Mouse (Mus musculus) myocyte (in vitro differentiated cells): ENCODE data around the gene Itga4. TPM values are rescaled to one million over a fixed set of nuclear protein-coding genes. Genes with fewer than 3 reads are reported as not detected.

Source experiments
- H3K27me3 ChIP-seq: one replicate; pipeline ENCODE4 v1.6.1; 2011; ENCODE audit not compliant: control insufficient read depth, insufficient read depth, insufficient read length
- H3K36me3 ChIP-seq: one replicate; pipeline ENCODE4 v1.6.1; 2011; ENCODE audit not compliant: control insufficient read depth, insufficient read depth
- H3K4me2 ChIP-seq: one replicate; pipeline ENCODE4 v1.6.1; 2011; ENCODE audit warnings: low read depth, control low read depth
- H3K4me3 ChIP-seq: one replicate; pipeline ENCODE4 v1.5.1; 2011; ENCODE audit warnings: mild to moderate bottlenecking, control low read depth, moderate library complexity
- H3K79me2 ChIP-seq: one replicate; pipeline ENCODE4 v1.6.1; 2011; ENCODE audit not compliant: control insufficient read depth, insufficient read depth
- H3ac ChIP-seq: one replicate; pipeline ENCODE4 v1.6.1; 2011; ENCODE audit not compliant: control insufficient read depth, insufficient read length
- CEBPB ChIP-seq: IDR thresholded peaks from 2 replicates; pipeline ENCODE4 v1.6.1; 2011; ENCODE audit warnings: mild to moderate bottlenecking, moderate library complexity; ENCODE audit not compliant: poor library complexity, insufficient read depth, severe bottlenecking
- E2F4 ChIP-seq: IDR thresholded peaks from one replicate; pipeline ENCODE4 v1.6.1; 2011; ENCODE audit warnings: mild to moderate bottlenecking, control low read depth, moderate library complexity; ENCODE audit not compliant: insufficient read depth
- MAX ChIP-seq: IDR thresholded peaks from one replicate; pipeline ENCODE4 v1.6.1; 2011; ENCODE audit warnings: low read depth, mild to moderate bottlenecking, control low read depth
- MYOD1 ChIP-seq, 3 experiments: IDR thresholded peaks; one replicate each; pipeline ENCODE4 v1.6.1; 2011; ENCODE audit warnings: control low read depth in 2 of 3, low read depth in 2 of 3, mild to moderate bottlenecking in 2 of 3, moderate library complexity in 1 of 3; ENCODE audit not compliant: insufficient read length in 2 of 3, control insufficient read depth in 1 of 3
- MYOG ChIP-seq, 3 experiments: IDR thresholded peaks; one replicate each; pipeline ENCODE4 v1.6.1; 2011; ENCODE audit warnings: control low read depth in 2 of 3, low read depth in 2 of 3, mild to moderate bottlenecking in 2 of 3; ENCODE audit not compliant: insufficient read length in 2 of 3, control insufficient read depth in 1 of 3, insufficient read depth in 1 of 3
- POLR2A ChIP-seq: IDR thresholded peaks from one replicate; pipeline ENCODE4 v1.6.1; 2011; ENCODE audit warnings: low read depth, mild to moderate bottlenecking, control low read depth, moderate library complexity; ENCODE audit not compliant: insufficient read length
- POLR2AphosphoS2 ChIP-seq: IDR thresholded peaks from one replicate; pipeline ENCODE4 v1.6.1; 2011; ENCODE audit warnings: low read depth, control low read depth; ENCODE audit not compliant: insufficient read length
- REST ChIP-seq: IDR thresholded peaks from one replicate; pipeline ENCODE4 v1.6.1; 2011; ENCODE audit warnings: mild to moderate bottlenecking, control low read depth, moderate library complexity; ENCODE audit not compliant: insufficient read depth, insufficient read length
- SRF ChIP-seq: IDR thresholded peaks from one replicate; pipeline ENCODE4 v1.6.1; 2011; ENCODE audit warnings: low read depth; ENCODE audit not compliant: control insufficient read depth, insufficient read length
- TCF12 ChIP-seq: IDR thresholded peaks from one replicate; pipeline ENCODE4 v1.6.1; 2011; ENCODE audit warnings: mild to moderate bottlenecking, control low read depth; ENCODE audit not compliant: poor library complexity, insufficient read depth, severe bottlenecking
- TCF3 ChIP-seq: IDR thresholded peaks from one replicate; pipeline ENCODE4 v1.6.1; 2011; ENCODE audit warnings: low read depth, control low read depth; ENCODE audit not compliant: insufficient read length
- USF1 ChIP-seq: IDR thresholded peaks from one replicate; pipeline ENCODE4 v1.6.1; 2011; ENCODE audit warnings: low read depth, mild to moderate bottlenecking, control low read depth, moderate library complexity
- polyA plus RNA-seq: library from polyadenylated mRNA; unstranded; fragments of >200 nt; fragmentation: generic; extraction: Trizol; gene quantifications from one replicate; pipeline ENCODE4 v1.2.1, GENCODE M21; 2012; ENCODE audit warnings: missing spikeins

Itga4 gene
- polyA plus RNA-seq, 1 experiment = 2.5 TPM

GRCm38 (mm10) chr2:79351179-79352099 is 96.2 kb downstream of the Itga4 start:
- TF ChIP-seq MYOD1 (IDR thresholded peaks at IDR 0.05; ENCODE audit: control insufficient read depth in 1 of 3, insufficient read length in 2 of 3, low read depth in 2 of 3) = no peak
- no peak for TF ChIP-seq E2F4
- TF ChIP-seq POLR2A = no peak
- no peak for TF ChIP-seq MYOG (IDR thresholded peaks at IDR 0.05; ENCODE audit: control insufficient read depth in 1 of 3, insufficient read depth in 1 of 3, insufficient read length in 2 of 3, low read depth in 2 of 3)
- TF ChIP-seq CEBPB = no peak
- TF ChIP-seq MAX = no peak
- TF ChIP-seq POLR2AphosphoS2 = no peak
- no peak for TF ChIP-seq SRF
- no peak for TF ChIP-seq USF1
- no peak for TF ChIP-seq TCF12
- no peak for TF ChIP-seq REST
- no peak for TF ChIP-seq TCF3
- Histone ChIP-seq H3K4me3 (no peak overlapping the region), H3K36me3 (no peaks in the 10 kb centered on the region), H3K27me3 (no peaks in the 10 kb centered on the region), H3K79me2 (no peaks in the 10 kb centered on the region), H3ac (no peak overlapping the region), H3K4me2 (no peak overlapping the region)

GRCm38 (mm10) chr2:79352100-79352802 is 97.0 kb downstream of the Itga4 start:
- H3K79me2 ChIP-seq = no peaks in the 10 kb centered on the region
- no peaks in the 10 kb centered on the region for H3K36me3 ChIP-seq
- H3ac ChIP-seq = no peak overlapping the region
- H3K27me3 ChIP-seq = no peaks in the 10 kb centered on the region
- TF ChIP-seq REST (no peak), TCF3 (no peak), MYOG (IDR thresholded peaks at IDR 0.05; ENCODE audit: control insufficient read depth in 1 of 3, insufficient read depth in 1 of 3, insufficient read length in 2 of 3, low read depth in 2 of 3) (no peak)
- H3K4me3 ChIP-seq = no peak overlapping the region
- H3K4me2 ChIP-seq = no peak overlapping the region

- H3K27me3 ChIP-seq = no peaks in the 10 kb centered on the region
- H3K4me2 ChIP-seq = no peak overlapping the region
- no peak overlapping the region for H3ac ChIP-seq
- no peaks in the 10 kb centered on the region for H3K79me2 ChIP-seq
- TF ChIP-seq MAX (no peak), MYOD1 (IDR thresholded peaks at IDR 0.05; ENCODE audit: control insufficient read depth in 1 of 3, insufficient read length in 2 of 3, low read depth in 2 of 3) (no peak), TCF3 (no peak), USF1 (no peak), POLR2A (no peak), MYOG (IDR thresholded peaks at IDR 0.05; ENCODE audit: control insufficient read depth in 1 of 3, insufficient read depth in 1 of 3, insufficient read length in 2 of 3, low read depth in 2 of 3) (no peak)
- no peaks in the 10 kb centered on the region for H3K36me3 ChIP-seq
- no peak overlapping the region for H3K4me3 ChIP-seq
Measured at GRCm38 (mm10) chr2:79354773-79355172, 99.5 kb downstream of the Itga4 start.

GRCm38 (mm10) chr2:79357835-79358234 is 102.6 kb downstream of the Itga4 start:
- no peaks in the 10 kb centered on the region for H3K79me2 ChIP-seq
- H3K4me2 ChIP-seq = no peak overlapping the region
- no peak for TF ChIP-seq E2F4
- no peak for TF ChIP-seq MYOD1 (IDR thresholded peaks at IDR 0.05; ENCODE audit: control insufficient read depth in 1 of 3, insufficient read length in 2 of 3, low read depth in 2 of 3)
- no peak for TF ChIP-seq SRF
- no peak for TF ChIP-seq USF1
- TF ChIP-seq REST = no peak
- no peak for TF ChIP-seq TCF12
- TF ChIP-seq MYOG (IDR thresholded peaks at IDR 0.05; ENCODE audit: control insufficient read depth in 1 of 3, insufficient read depth in 1 of 3, insufficient read length in 2 of 3, low read depth in 2 of 3) = no peak
- TF ChIP-seq POLR2A = no peak
- TF ChIP-seq TCF3 = no peak
- no peak for TF ChIP-seq MAX
- TF ChIP-seq CEBPB = no peak
- no peak for TF ChIP-seq POLR2AphosphoS2

GRCm38 (mm10) chr2:79362029-79362428 is 106.8 kb downstream of the Itga4 start:
- H3K27me3 ChIP-seq = no peaks in the 10 kb centered on the region
- no peaks in the 10 kb centered on the region for H3K79me2 ChIP-seq
- TF ChIP-seq MYOD1 (IDR thresholded peaks at IDR 0.05; ENCODE audit: control insufficient read depth in 1 of 3, insufficient read length in 2 of 3, low read depth in 2 of 3) (peak in 1 of 3 experiments; percentile 30), POLR2AphosphoS2 (no peak)
- no peaks in the 10 kb centered on the region for H3K36me3 ChIP-seq
- no peak overlapping the region for H3K4me3 ChIP-seq
- H3ac ChIP-seq = no peak overlapping the region
- H3K4me2 ChIP-seq = no peak overlapping the region

More at GRCm38 (mm10) chr2:79357835-79358234, 102.6 kb downstream of the Itga4 start:
- Histone ChIP-seq H3K4me3 (no peak overlapping the region), H3ac (no peak overlapping the region), H3K36me3 (no peaks in the 10 kb centered on the region), H3K27me3 (no peaks in the 10 kb centered on the region)
